Mouse (Mus musculus): ENCODE measurements around the gene Urm1.

- TF ChIP-seq POLR2A (IDR thresholded peaks at IDR 0.05; ENCODE audit: control insufficient read depth in 1 of 2, insufficient read depth in 1 of 2, low read depth in 1 of 2, low read length in 2 of 2, poor library complexity in 1 of 2) (no peak), CTCF (IDR thresholded peaks at IDR 0.05 in 2 of 3, conservative IDR thresholded peaks at IDR 0.05 in 1 of 3; ENCODE audit: control insufficient read depth in 1 of 3, insufficient read depth in 1 of 3, low read depth in 2 of 3, low read length in 3 of 3, poor library complexity in 1 of 3, severe bottlenecking in 1 of 3) (no peak), ZC3H11A (IDR thresholded peaks at IDR 0.05; ENCODE audit: low read depth, low read length) (no peak), NRF1 (IDR thresholded peaks at IDR 0.05; ENCODE audit: insufficient read depth, low read depth, low read length, poor library complexity, severe bottlenecking) (no peak), E2F4 (IDR thresholded peaks at IDR 0.05; ENCODE audit: borderline replicate concordance, low read depth, low read length) (no peak), GATA1 (IDR thresholded peaks at IDR 0.05; ENCODE audit: low read depth, low read length) (no peak), SIN3A (IDR thresholded peaks at IDR 0.05; ENCODE audit: low read length) (no peak), NELFE (IDR thresholded peaks at IDR 0.05; ENCODE audit: low read depth, low read length) (no peak), POLR2AphosphoS2 (IDR thresholded peaks at IDR 0.05; ENCODE audit: low read length) (no peak), BHLHE40 (IDR thresholded peaks at IDR 0.05; ENCODE audit: borderline replicate concordance, low read depth, low read length) (no peak), ZNF384 (IDR thresholded peaks at IDR 0.05; ENCODE audit: low read depth, low read length) (no peak), TCF12 (IDR thresholded peaks at IDR 0.05; ENCODE audit: low read depth, low read length) (no peak), POLR2AphosphoS5 (IDR thresholded peaks at IDR 0.05; ENCODE audit: borderline replicate concordance, low read depth, low read length) (no peak), CHD2 (IDR thresholded peaks at IDR 0.05; ENCODE audit: low read length) (no peak)
Observed at GRCm38 (mm10) chr2:29833796-29834195, 13.9 kb downstream of the Urm1 start.

Measured in MEL (cell line).